Mouse (Mus musculus) midbrain, postnatal 0 days (tissue): Measurements from ENCODE around the gene Sipa1. TPM values are rescaled to one million over a fixed set of nuclear protein-coding genes. Genes with fewer than 3 reads are reported as not detected.

Experiments used
- ATAC-seq: fragments of 200-750 bp; cut with Nextera tagmentation; 2 replicates; pipeline ENCODE4 v1.8.0; 2017; ENCODE audit warnings: moderate number of reproducible peaks, mild to moderate bottlenecking, moderate TSS enrichment, moderate library complexity; ENCODE audit not compliant: low FRiP score
- DNase-seq: peaks from one replicate; pipeline ENCODE4 v3.0.0-alpha.2; 2015; ENCODE audit warnings: low spot score
- H3K27ac ChIP-seq: fragments of 300-500 bp; sonication (generic); 2 replicates; pipeline ENCODE4 v1.5.1; 2014; ENCODE audit warnings: low read depth, mild to moderate bottlenecking, low read length, mixed read lengths
- H3K27me3 ChIP-seq: fragments of 300-500 bp; sonication (generic); 2 replicates; pipeline ENCODE4 v1.6.1; 2014; ENCODE audit warnings: low read length, control low read depth, mixed read lengths; ENCODE audit not compliant: insufficient read depth
- H3K36me3 ChIP-seq: fragments of 300-500 bp; sonication (generic); 2 replicates; pipeline ENCODE4 v1.6.1; 2014; ENCODE audit warnings: low read length, control low read depth, mixed read lengths; ENCODE audit not compliant: insufficient read depth
- H3K4me1 ChIP-seq: fragments of 300-500 bp; sonication (generic); 2 replicates; pipeline ENCODE4 v1.6.1; 2014; ENCODE audit warnings: mild to moderate bottlenecking, control low read depth, antibody characterized with exemption, low read length, mixed read lengths; ENCODE audit not compliant: insufficient read depth
- H3K4me2 ChIP-seq: fragments of 300-500 bp; sonication (generic); 2 replicates; pipeline ENCODE4 v1.6.1; 2014; ENCODE audit warnings: low read depth, mild to moderate bottlenecking, low read length, mixed read lengths; ENCODE audit not compliant: poor library complexity, severe bottlenecking
- H3K4me3 ChIP-seq: fragments of 300-500 bp; sonication (generic); 2 replicates; pipeline ENCODE4 v1.5.1; 2014; ENCODE audit warnings: low read depth, mild to moderate bottlenecking, low read length, moderate library complexity
- H3K9ac ChIP-seq: fragments of 300-500 bp; sonication (generic); replicated peaks from 2 replicates; pipeline ENCODE4 v1.6.1; 2014; ENCODE audit warnings: mild to moderate bottlenecking, low read length, moderate library complexity, mixed read lengths; ENCODE audit not compliant: poor library complexity, severe bottlenecking
- H3K9me3 ChIP-seq: fragments of 300-500 bp; sonication (generic); 2 replicates; pipeline ENCODE4 v1.6.1; 2016; ENCODE audit warnings: low read length, control low read depth
- CTCF ChIP-seq: IDR thresholded peaks from 2 replicates; pipeline ENCODE4 v1.5.1; 2016; ENCODE audit warnings: antibody characterized with exemption, mild to moderate bottlenecking
- WGBS: fragments of 180-500 bp; shearing (Covaris S2); extraction: QIAGEN DNeasy Blood & Tissue Kit; methylation state at CpG from one replicate; pipeline ENCODE4 v1.1.7; 2014; 5-methylcytosine and 5-hydroxymethylcytosine counted together
- polyA plus RNA-seq: library from polyadenylated mRNA; unstranded; fragments of >200 nt; fragmentation: Nextera tagmentation; extraction: Ambion mirVana; gene quantifications from 2 replicates; pipeline ENCODE4 v1.2.1, GENCODE M21; 2015
- total RNA-seq: library from RNA; depleted of rRNA; stranded (reverse); fragments of >200 nt; gene quantifications from 2 replicates; pipeline ENCODE4 v1.2.3, GENCODE M21; 2014

Gene Sipa1
- total and polyA plus RNA-seq, 2 experiments from 2014 or later, result 18.1 to 26.1 TPM

DNA sequence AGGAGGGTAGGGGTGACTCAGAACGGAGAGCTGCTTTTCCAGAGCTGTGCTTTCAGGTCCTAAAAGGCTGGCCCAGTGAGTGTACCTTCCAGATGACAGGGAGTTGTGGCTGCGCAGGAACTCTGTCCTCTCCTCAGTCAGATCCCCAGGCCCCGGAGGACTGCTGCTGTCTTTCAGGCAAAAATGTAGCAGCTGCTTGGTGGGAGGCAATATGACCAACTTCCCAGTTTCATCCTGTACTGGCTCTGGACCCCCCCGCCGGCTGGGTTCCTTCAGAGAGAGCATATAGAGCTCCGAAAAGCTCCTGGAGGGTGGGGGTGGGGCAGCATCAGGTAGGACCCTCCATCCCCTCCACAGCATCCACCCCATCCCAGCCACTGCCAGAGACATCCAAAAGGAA lies 10.9 kb downstream of the Sipa1 start:
- peaks cover 13% of the 10 kb centered on the region; the same call in 1 of the 2 replicates for H3K27me3 ChIP-seq
- no peak overlapping the region for H3K4me2 ChIP-seq
- H3K4me3 ChIP-seq, result no peak overlapping the region
- H3K27ac ChIP-seq, result no peak overlapping the region
- peaks cover 10% of the 10 kb centered on the region for H3K36me3 ChIP-seq
- no peaks in the 10 kb centered on the region for H3K9me3 ChIP-seq
- peaks cover 11% of the 10 kb centered on the region; the same call in 1 of the 2 replicates for H3K4me1 ChIP-seq
- no peak overlapping the region for H3K9ac ChIP-seq
- ATAC-seq (no peak), DNase-seq (no peak)
- WGBS, result 82% methylated on average over 6 of the region's 6 CpGs
- TF ChIP-seq CTCF, result no peak

DNA sequence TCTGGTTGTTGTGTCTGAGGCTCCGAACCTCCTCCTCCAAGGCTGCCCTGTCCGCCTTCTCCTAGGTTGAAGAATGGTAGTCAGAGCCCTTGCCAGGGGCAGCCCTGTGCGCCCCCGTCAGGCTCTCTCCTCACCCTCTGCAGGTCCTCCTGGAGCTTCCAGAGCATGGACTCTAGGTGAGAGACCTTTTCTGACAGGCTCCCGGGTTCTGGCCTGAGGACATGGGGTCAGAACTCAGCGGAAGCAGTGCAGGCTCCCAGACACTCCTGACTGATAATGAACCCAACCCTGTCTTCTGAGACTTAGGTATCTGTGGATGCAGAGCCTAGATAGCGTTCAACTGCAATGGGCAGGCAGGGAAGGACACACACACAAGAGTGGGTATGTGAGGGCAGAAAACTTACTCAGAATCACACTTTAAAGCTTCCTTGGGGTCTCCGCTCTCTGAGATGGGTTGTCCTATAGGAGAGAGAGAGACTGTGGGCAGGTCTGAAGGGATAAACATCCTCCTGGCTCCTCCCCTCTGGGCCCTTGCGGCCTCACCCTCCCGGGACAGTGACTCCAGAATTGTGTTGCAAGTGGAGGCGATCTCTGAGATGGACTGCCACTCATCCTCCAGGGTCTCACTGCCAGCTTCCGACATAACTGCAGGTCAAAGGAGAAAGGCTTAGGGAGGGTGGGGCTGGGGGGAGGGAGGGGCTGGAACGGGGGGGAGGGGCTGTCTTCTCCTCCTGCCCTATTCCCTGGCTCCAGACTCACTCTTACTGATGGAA lies 11.8 kb downstream of the Sipa1 start:
- ATAC-seq (no peak), DNase-seq (no peak)
- H3K4me2 ChIP-seq, result no peak overlapping the region
- peaks cover 18% of the 10 kb centered on the region for H3K36me3 ChIP-seq
- no peak overlapping the region for H3K27ac ChIP-seq
- TF ChIP-seq CTCF, result no peak
- peaks cover 11% of the 10 kb centered on the region; the same call in 1 of the 2 replicates for H3K4me1 ChIP-seq
- no peak overlapping the region for H3K4me3 ChIP-seq
- no peaks in the 10 kb centered on the region for H3K9me3 ChIP-seq
- H3K27me3 ChIP-seq, result peaks cover 13% of the 10 kb centered on the region; the same call in 1 of the 2 replicates
- no peak overlapping the region for H3K9ac ChIP-seq
- 52% methylated on average over 13 of the region's 13 CpGs for WGBS

DNA sequence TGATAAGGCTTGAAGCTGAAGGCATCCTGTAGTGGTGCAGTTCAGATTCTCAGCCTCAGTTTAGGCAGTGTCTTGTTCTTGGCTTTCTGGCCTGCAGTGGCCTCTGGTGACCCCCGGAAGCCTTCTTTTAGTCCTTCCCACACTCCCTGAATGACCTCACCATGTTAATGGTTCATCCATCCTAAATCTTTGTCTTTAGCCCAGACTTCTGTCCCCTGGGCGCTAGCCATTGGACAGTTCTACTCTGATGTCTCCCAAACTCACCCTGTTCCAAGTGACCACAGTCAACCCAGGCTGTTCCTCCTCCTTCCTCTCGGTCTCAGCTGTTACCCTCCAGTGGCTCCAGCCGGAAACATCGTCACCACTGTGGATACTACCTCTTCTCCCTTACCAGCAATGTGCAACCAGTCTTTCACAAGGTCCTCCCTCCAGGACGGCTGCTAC lies 14.2 kb downstream of the Sipa1 start:
- Histone ChIP-seq H3K27ac (no peak overlapping the region), H3K9ac (peak overlapping the region; percentile 14; the same call in 1 of the 2 replicates), H3K27me3 (0 out of 2 replicates have a peak, but pooled peaks cover 4% of the 10 kb centered on the region), H3K4me2 (peak overlapping the region; percentile 54), H3K36me3 (peaks cover 41% of the 10 kb centered on the region), H3K4me3 (no peak overlapping the region), H3K9me3 (no peaks in the 10 kb centered on the region), H3K4me1 (peaks cover 11% of the 10 kb centered on the region; the same call in 1 of the 2 replicates)
- 67% methylated on average over 6 of the region's 6 CpGs for WGBS
- TF ChIP-seq CTCF, result no peak
- DNase-seq (no peak), ATAC-seq (no peak)

DNA sequence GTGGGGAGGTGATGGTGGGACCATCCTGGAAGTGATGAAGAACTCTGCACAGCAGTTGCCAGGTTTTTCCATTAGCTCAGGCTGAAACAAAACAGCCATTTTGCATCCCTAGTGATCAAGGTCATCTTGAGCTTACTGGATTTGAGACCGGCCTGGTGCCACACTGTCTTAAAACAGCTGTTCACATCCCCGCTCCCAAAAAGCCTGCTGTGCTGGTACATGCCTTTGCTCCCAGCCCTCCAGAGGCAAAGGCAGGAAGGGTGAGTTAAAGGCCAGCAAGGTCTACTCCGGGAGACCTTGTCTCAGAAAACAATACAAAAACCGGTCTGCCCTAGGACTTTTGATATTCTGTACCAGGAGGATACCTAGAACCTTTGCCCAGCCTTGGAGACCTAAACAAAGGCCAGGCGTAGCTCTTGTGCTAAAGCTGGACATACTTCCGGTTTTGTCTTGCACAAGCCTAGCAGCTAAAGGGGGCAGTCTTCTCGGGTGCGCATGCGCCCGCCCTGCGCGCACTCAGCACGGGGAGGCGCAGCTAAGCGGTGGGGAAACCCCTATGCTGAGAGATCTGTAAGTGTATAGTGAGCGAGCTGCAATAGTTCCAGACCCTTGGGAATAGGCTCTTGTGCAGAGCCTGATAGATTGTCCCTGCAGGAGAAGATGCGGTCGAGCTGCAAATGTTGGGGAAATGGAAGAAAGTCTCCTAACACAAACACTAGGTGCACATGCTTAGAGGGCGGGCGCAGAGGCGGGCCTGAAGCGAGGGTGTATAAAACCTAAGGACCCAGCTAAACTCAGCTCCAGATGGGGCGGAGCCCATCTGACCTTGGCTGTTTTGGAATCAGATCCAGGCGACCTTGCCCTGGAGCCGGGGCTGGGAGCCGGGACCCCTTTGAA lies 14.9 kb downstream of the Sipa1 start:
- peak; percentile 55 for TF ChIP-seq CTCF
- peaks cover 43% of the 10 kb centered on the region for H3K36me3 ChIP-seq

DNA sequence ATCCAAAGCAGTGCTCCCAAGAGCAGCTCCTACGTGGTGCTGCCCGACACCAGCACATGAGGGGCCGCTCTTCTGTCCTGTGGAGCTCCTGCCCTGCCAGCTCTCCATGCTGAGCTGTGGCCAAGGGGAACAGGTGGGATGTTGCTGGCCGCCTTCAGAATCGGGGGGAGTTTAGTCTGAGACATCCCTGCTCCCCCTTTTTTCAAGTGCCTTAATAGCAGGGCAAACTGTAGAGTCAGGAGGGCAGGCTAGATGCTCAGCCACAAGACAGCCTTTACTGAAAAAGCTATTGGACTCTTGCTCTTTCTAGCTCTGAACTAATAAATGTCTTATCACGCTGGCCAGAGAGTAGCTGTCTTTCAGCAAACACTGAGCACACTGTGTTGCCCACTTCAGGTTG lies 15.7 kb downstream of the Sipa1 start:
- H3K27me3 ChIP-seq, result no peaks in the 10 kb centered on the region
- 97% methylated on average over 6 of the region's 6 CpGs for WGBS
- H3K36me3 ChIP-seq, result peaks cover 46% of the 10 kb centered on the region
- H3K4me3 ChIP-seq, result no peak overlapping the region
- H3K9ac ChIP-seq, result no peak overlapping the region
- DNase-seq (no peak), ATAC-seq (no peak)
- peaks cover 6% of the 10 kb centered on the region; the same call in 1 of the 2 replicates for H3K4me1 ChIP-seq
- H3K9me3 ChIP-seq, result no peaks in the 10 kb centered on the region
- no peak for TF ChIP-seq CTCF
- no peak overlapping the region for H3K27ac ChIP-seq
- no peak overlapping the region for H3K4me2 ChIP-seq

More for the DNA sequence above, 14.9 kb downstream of the Sipa1 start:
- Histone ChIP-seq H3K4me2 (peak overlapping the region; percentile 54), H3K4me1 (peaks cover 6% of the 10 kb centered on the region; the same call in 1 of the 2 replicates), H3K27me3 (no peaks in the 10 kb centered on the region), H3K27ac (peak overlapping the region; percentile 83), H3K9ac (peak overlapping the region; percentile 14; the same call in 1 of the 2 replicates), H3K4me3 (peak overlapping the region; percentile 21), H3K9me3 (no peaks in the 10 kb centered on the region)
- DNase-seq (peak; percentile 84), ATAC-seq (peak; percentile 72)
- WGBS, result 11% methylated on average over 26 of the region's 26 CpGs
